Mouse (Mus musculus) olfactory bulb, adult 2 months (tissue): ENCODE results near the gene Ptpdc1. TPM values are rescaled to one million over a fixed set of nuclear protein-coding genes. Genes with fewer than 3 reads are reported as not detected.

Experiments used
- H3K27ac ChIP-seq: fragments of 200-500 bp; 2 replicates; pipeline ENCODE4 v1.5.1; 2012; ENCODE audit warnings: low read depth, low read length; ENCODE audit not compliant: insufficient read depth
- H3K4me1 ChIP-seq: fragments of 200-500 bp; 2 replicates; pipeline ENCODE4 v1.6.1; 2012; ENCODE audit warnings: low read length; ENCODE audit not compliant: control insufficient read depth, insufficient read depth
- H3K4me3 ChIP-seq: fragments of 200-500 bp; 2 replicates; pipeline ENCODE4 v1.5.1; 2012; ENCODE audit warnings: mild to moderate bottlenecking, low read depth, low read length, moderate library complexity; ENCODE audit not compliant: insufficient read depth
- CTCF ChIP-seq: fragments of 200-500 bp; IDR thresholded peaks from 2 replicates; pipeline ENCODE4 v1.5.1; 2012; ENCODE audit warnings: low read depth, mild to moderate bottlenecking, low read length, moderate library complexity; ENCODE audit not compliant: insufficient read depth
- POLR2A ChIP-seq: fragments of 200-500 bp; IDR thresholded peaks from 2 replicates; pipeline ENCODE4 v1.6.1; 2012; ENCODE audit warnings: mild to moderate bottlenecking, low read depth, low read length, moderate library complexity; ENCODE audit not compliant: insufficient read depth
- WGBS: fragments of 180-500 bp; shearing (Covaris S2); methylation state at CpG from one replicate; pipeline ENCODE4 v1.1.7; 2018; 5-methylcytosine and 5-hydroxymethylcytosine counted together
- polyA plus RNA-seq: library from polyadenylated mRNA; stranded (reverse); fragments of >200 nt; gene quantifications from 2 replicates; pipeline ENCODE4 v1.2.4, GENCODE M21; 2012; ENCODE audit warnings: low replicate concordance; ENCODE audit not compliant: missing spikeins, insufficient read depth, insufficient read length

The Ptpdc1 gene
- polyA plus RNA-seq, 1 experiment: not detected

DNA sequence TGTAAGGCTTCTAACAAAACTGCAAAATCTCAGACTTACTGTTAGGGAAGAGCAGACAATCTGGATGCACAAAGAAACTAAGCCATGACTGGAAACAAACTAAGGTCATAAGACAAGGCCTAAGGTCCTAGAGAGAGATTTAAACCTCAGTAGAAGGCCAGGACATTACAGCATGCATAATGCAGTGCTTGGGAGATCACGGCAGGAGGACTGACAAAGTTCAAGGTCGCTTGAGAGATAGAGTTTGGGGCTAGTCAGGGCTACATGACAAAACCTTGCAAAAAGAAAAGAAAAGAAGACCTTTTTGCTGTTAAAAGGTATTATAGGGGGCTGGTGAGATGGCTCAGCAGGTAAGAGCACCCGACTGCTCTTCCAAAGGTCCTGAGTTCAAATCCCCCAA, 22.2 kb downstream of the Ptpdc1 start:
- Histone ChIP-seq H3K27ac (no peak overlapping the region), H3K4me1 (peaks cover 11% of the 10 kb centered on the region), H3K4me3 (no peak overlapping the region)
- TF ChIP-seq CTCF: no peak
- TF ChIP-seq POLR2A: no peak
- WGBS: 91% methylated on average over 3 of the region's 3 CpGs

DNA sequence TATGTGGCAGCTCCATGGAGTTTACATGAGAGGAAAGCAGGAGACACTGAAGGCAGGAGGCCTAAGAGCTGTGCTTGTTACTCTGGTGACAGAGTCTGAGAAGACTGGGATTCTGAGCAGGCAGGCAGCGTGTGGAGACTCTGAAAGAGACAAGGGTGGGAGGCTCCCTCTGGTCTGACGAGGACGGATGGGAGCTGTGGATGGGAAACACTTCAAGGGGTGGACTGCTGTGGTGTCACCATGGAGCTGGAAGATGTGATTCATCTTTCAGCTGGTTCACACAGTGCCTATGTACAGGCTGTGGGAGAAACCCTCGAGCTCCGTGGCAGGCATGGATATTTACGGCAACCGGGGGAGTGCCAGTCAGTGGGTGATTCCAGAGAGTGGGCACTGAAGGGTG, 30.9 kb downstream of the Ptpdc1 start:
- WGBS: 21% methylated on average over 7 of the region's 7 CpGs
- Histone ChIP-seq H3K4me3 (no peak overlapping the region), H3K4me1 (peaks cover 29% of the 10 kb centered on the region), H3K27ac (peak overlapping the region; percentile 91)
- no peak for TF ChIP-seq POLR2A
- TF ChIP-seq CTCF: no peak

DNA sequence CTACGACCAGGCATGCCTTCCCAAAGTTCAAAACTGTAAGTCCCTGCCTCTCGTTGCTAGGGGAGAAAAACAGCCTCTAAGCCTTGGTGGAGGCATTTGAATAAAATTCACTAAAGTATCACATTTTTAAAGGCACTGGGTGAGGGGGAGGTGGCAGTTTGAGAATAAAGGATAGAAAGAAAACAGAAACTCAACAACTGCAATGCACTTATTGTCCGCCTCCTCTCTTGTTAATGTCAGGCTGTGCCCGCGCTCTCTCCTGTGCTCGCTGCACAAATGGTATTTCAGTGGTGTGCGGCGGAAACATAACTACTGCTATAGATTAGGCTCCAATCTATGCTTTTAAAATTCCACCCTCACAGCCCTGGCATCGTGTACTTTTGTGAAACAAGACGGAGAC, 31.4 kb downstream of the Ptpdc1 start:
- 19% methylated on average over 10 of the region's 10 CpGs for WGBS

DNA sequence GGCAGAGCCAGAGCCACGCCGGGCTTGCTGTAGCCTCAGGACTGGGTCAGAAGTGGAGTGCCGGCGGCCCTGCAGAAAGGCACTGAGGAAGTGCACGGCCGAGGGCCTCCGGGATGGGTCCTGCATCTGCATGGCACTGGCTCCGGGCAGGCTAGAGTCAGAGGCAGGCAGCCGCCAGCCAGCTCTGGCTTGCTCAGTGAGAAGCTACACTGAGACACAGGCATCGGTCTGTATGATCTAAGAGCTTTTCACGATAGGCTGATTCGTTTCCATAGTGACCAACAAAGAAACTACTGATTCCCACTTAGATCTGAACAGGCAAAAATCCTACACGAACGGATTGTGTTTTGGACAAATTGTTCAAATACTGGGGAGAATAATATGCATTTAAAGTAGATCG, 32.3 kb downstream of the Ptpdc1 start:
- TF ChIP-seq CTCF (no peak), POLR2A (no peak)
- H3K4me1 ChIP-seq: peaks cover 29% of the 10 kb centered on the region
- 18% methylated on average over 15 of the region's 15 CpGs for WGBS
- H3K27ac ChIP-seq: peak overlapping the region; percentile 97
- peak overlapping the region; percentile 50 for H3K4me3 ChIP-seq

More for the DNA sequence above, 31.4 kb downstream of the Ptpdc1 start:
- Histone ChIP-seq H3K4me3 (no peak overlapping the region), H3K4me1 (peaks cover 29% of the 10 kb centered on the region), H3K27ac (peak overlapping the region; percentile 91)
- no peak for TF ChIP-seq CTCF
- no peak for TF ChIP-seq POLR2A

DNA sequence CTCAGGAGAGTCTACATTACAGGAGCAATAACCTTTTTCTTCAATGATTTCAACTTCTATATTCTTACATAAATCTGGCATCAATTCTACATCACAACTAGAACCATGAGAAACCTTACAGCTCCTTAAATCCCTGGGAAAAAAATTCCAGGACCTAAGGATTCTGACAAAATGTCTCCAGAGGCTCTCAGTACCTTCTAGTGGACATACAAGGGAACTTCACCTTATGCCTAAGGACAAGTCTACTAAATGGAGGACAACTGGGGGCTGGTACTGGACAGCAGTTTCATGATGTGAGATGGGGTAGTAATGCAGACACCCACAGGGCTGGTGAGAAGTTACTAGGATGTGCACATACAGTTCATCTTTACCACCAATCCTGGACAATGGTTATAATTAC, 34.7 kb downstream of the Ptpdc1 start:
- peaks cover 39% of the 10 kb centered on the region for H3K4me1 ChIP-seq

DNA sequence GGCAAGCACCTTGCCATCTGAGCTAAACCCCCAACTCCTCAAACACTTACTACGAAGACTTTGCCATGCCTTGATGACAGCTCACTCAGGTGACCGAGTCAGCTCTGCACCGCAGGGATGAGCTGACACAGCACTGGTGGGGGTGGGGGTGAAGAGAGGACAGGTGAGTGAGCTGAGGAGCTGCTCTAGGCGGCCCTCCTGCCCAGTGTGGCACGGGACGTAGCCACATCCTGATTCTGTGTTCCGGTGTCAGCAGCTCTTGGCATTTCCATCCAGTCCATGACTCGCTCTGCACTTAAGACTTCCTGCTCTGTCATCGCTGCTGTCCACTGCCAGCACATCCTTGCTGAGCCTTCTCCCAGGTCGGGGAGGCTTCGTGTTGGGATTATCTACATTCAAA, 38.1 kb downstream of the Ptpdc1 start:
- H3K4me1 ChIP-seq: peaks cover 29% of the 10 kb centered on the region
- WGBS: 83% methylated on average over 11 of the region's 11 CpGs
- no peak overlapping the region for H3K27ac ChIP-seq
- no peak overlapping the region for H3K4me3 ChIP-seq
- TF ChIP-seq CTCF: no peak
- no peak for TF ChIP-seq POLR2A

More for the DNA sequence above, 34.7 kb downstream of the Ptpdc1 start:
- H3K4me3 ChIP-seq: no peak overlapping the region
- H3K27ac ChIP-seq: no peak overlapping the region
- TF ChIP-seq POLR2A: no peak
- no peak for TF ChIP-seq CTCF

DNA sequence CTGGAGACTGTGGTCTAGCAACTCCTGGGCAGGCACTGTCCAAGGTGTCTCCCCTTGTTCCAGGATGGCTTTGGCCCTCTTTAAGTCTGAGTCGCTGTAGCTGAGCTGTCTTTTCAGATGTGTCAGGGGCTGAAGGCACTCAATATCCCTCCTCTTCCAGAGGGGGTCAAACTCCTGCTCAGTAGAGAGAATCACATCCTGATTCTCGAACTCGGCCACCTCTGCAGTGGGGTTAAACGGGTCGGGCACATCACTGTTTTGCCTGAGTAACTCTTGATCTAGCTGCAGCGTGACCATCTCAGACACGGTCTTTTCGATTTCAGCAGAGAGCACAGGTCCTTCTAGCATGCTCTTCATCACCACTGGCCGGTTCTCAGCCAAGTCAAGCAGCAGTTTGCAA, 39.0 kb downstream of the Ptpdc1 start:
- no peak overlapping the region for H3K27ac ChIP-seq
- H3K4me1 ChIP-seq: peaks cover 26% of the 10 kb centered on the region
- WGBS: 92% methylated on average over 9 of the region's 9 CpGs
- H3K4me3 ChIP-seq: no peak overlapping the region
- TF ChIP-seq POLR2A: no peak
- TF ChIP-seq CTCF: no peak

DNA sequence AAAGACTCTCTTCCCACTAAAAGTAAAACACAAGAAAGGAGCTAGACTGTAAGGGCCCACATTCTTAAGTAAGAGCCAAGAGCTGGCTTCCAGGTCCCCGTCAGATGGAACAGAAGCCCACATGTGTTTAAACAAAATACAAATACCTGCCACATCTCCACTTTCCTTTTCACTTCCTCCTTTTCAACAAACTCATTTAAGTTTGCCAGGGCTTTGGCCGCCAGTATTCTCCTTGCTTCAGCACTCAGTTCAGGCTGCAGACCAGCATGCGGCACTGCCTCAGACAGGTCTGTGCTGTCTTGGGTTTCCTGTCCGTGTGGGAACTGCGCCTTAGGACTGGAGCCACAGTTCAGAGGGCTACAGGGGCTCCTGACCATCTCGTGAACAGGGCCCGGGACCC, 39.7 kb downstream of the Ptpdc1 start:
- no peak for TF ChIP-seq POLR2A
- TF ChIP-seq CTCF: no peak
- WGBS: 76% methylated on average over 7 of the region's 7 CpGs
- peaks cover 25% of the 10 kb centered on the region for H3K4me1 ChIP-seq
- H3K27ac ChIP-seq: no peak overlapping the region
- no peak overlapping the region for H3K4me3 ChIP-seq

DNA sequence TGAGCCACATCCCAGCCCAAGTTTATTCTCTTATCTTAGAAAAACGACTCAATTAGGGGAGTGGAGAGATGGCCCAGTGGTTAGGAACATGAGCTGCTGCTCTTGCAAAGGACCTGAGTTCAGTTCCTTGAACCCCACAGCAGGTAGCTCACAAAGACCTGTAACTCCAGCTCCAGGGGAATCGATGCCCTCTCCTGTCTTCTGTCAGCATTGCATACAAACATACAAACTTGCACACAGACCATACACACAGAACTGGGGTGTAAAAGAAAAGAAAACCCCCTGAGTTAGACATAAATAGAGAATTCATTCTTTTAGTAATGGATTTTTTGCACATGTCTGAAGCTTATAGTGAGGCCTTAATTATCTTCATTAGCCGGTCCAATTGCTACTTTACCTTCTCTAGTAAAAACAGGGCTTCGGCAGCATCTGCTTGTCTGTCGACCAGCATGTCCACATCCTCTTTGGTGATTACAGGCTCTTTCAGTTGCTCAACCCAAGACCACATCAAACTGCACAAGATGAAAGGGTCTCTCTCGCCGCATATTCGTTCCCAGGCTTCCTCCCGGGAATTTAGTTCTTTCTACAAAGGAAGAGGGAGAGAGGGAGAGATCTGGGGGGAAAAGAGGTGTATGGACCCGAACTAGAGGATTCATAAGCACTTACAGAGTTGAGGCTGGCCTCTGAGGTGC, 42.6 kb downstream of the Ptpdc1 start:
- TF ChIP-seq POLR2A: no peak
- H3K4me1 ChIP-seq: peaks cover 20% of the 10 kb centered on the region
- no peak overlapping the region for H3K27ac ChIP-seq
- H3K4me3 ChIP-seq: no peak overlapping the region
- WGBS: 49% methylated on average over 10 of the region's 10 CpGs

DNA sequence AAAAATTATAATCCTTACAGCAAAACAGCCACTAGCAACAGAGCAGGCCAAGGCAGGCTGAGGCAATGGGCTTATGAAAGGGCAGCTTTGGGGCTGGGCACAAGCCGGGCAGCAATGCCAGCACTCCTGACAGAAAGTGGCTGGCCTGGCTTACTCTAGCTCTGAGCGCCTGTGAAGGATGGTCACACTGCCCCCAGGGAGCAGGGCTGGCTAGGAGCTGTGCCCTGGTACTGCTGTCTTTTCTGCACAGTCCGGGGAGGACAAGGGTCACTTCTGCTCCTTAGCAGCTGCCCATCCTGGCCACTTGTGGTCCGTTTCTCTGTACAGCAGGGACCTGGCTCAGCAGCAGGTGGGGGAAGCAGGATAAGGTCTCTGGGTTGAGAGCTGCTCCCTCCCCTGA, 46.8 kb downstream of the Ptpdc1 start:
- Histone ChIP-seq H3K4me1 (peaks cover 12% of the 10 kb centered on the region), H3K4me3 (no peak overlapping the region), H3K27ac (no peak overlapping the region)
- 54% methylated on average over 4 of the region's 4 CpGs for WGBS
- TF ChIP-seq CTCF (no peak), POLR2A (no peak)
